19 mouse cellular contexts compared by ENCODE assay signal in the genomic region with DNA sequence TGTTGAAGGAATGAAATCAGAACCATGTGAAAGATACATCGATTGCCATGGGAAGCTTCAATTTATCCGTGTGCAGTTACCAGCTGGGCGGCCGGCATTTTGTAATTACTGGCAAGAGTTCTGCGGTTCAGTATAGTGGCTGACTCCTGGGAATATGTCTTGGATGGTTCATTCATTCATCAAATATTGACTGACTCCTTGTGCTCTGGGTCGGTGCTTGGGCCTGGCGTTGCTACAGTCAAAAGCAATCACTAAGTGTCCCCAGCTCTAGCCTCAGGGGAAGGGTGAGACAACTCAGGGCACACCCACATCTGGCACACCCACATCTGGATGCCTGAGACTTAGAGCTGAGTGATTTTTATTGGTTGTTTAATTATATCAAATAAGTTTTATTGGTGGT. TPM values are rescaled to one million over a fixed set of nuclear protein-coding genes. Genes with fewer than 3 reads are reported as not detected.
DNase-seq lines count a peak whose midpoint lies in the region; ATAC-seq and TF ChIP-seq lines count a peak whose summit lies in the region.
"Had no signal": no experiment of that assay in that cellular context is flagged by ENCODE, and none has a peak within 500 bp of the region (broad histone marks: within the 10 kb centered on the region; RNA-seq: fewer than 3 reads in every experiment).

No protein-coding gene starts in this region.

- H3K27me3 ChIP-seq in heart, postnatal 0 days (ENCODE audit: control insufficient read depth, insufficient read depth, low read length): no peaks in the 10 kb centered on the region
- H3K27me3 ChIP-seq in lung, postnatal 0 days (replicated peaks; ENCODE audit: insufficient read depth, low read length): no peaks in the 10 kb centered on the region
- H3K27me3 ChIP-seq: hindbrain, embryonic 15.5 days; liver, embryonic 13.5 days; midbrain, embryonic 12.5 days; neural tube, embryonic 12.5 days had no signal

- no peak overlapping the region for H3K4me3 ChIP-seq in heart, postnatal 0 days (ENCODE audit: low read depth, low read length)
- H3K4me3 ChIP-seq in lung, postnatal 0 days (ENCODE audit: low read depth, low read length): no peak overlapping the region
- H3K4me3 ChIP-seq: hindbrain, embryonic 15.5 days; layer of hippocampus, adult 2 months; liver, embryonic 13.5 days; midbrain, embryonic 12.5 days; myocyte; neural tube, embryonic 12.5 days had no signal

- peaks cover 33% of the 10 kb centered on the region; the same call in 1 of the 2 replicates for H3K4me1 ChIP-seq in heart, postnatal 0 days (ENCODE audit: control insufficient read depth, insufficient read depth)
- H3K4me1 ChIP-seq in lung, postnatal 0 days (ENCODE audit: insufficient read depth, low read depth, low read length): peaks cover 3% of the 10 kb centered on the region; the same call in 1 of the 2 replicates

- ATAC-seq in heart, postnatal 0 days (ENCODE audit: insufficient read depth, low read depth): no peak
- peak; percentile 35; the same call in 1 of the 2 replicates for ATAC-seq in lung, postnatal 0 days
- ATAC-seq: forebrain, embryonic 14.5 days; inflammation-experienced regulatory T-cells, adult 6 months had no signal

- no peak for TF ChIP-seq EP300 in heart, postnatal 0 days (IDR thresholded peaks at IDR 0.05; ENCODE audit: low read depth)
- TF ChIP-seq EP300 in lung, postnatal 0 days (IDR thresholded peaks at IDR 0.05): no peak

- intact Hi-C loops in gastrocnemius, postnatal 14 days (cut with DNase I; ENCODE audit: low total_unique reads): no loop called here

- WGBS in heart, postnatal 0 days: 69% methylated on average over 7 of the region's 7 CpGs
- 67% methylated on average over 7 of the region's 7 CpGs for WGBS in lung, postnatal 0 days

- H3K36me3 ChIP-seq in heart, postnatal 0 days (replicated peaks; ENCODE audit: control insufficient read depth, insufficient read depth, low read length): peaks cover 41% of the 10 kb centered on the region
- H3K36me3 ChIP-seq in lung, postnatal 0 days (ENCODE audit: insufficient read depth, low read length): peaks cover 30% of the 10 kb centered on the region; the same call in 1 of the 2 replicates

- no peak overlapping the region for H3K9ac ChIP-seq in heart, postnatal 0 days (replicated peaks; ENCODE audit: low read depth, low read length)
- H3K9ac ChIP-seq in lung, postnatal 0 days (replicated peaks; ENCODE audit: low read depth): no peak overlapping the region
- H3K9ac ChIP-seq: hindbrain, embryonic 15.5 days; liver, embryonic 13.5 days; midbrain, embryonic 12.5 days; neural tube, embryonic 12.5 days had no signal

- peak; percentile 14 for DNase-seq in gastrocnemius, postnatal 14 days
- DNase-seq in gastrocnemius, postnatal 10 days: no peak
- DNase-seq in heart, postnatal 0 days (ENCODE audit: low spot score): no peak
- no peak for DNase-seq in heart, adult 9 months (ENCODE audit: low spot score in 2 of 2)
- no peak for DNase-seq in lung, postnatal 0 days (ENCODE audit: low spot score)
- no peak for DNase-seq in lung, postnatal 10 days
- peak; percentile 48 for DNase-seq in fibroblast of lung, adult 2 months (ENCODE audit: low read depth)
- no peak for DNase-seq in urinary bladder, postnatal 4 days (ENCODE audit: low spot score in 2 of 2)
- DNase-seq: cerebellum, adult 11 months; cerebellum, adult 9-10 months; layer of hippocampus, postnatal 36 days had no signal

- peak overlapping the region; percentile 53 for H3K27ac ChIP-seq in heart, postnatal 0 days (ENCODE audit: low read depth)
- H3K27ac ChIP-seq in lung, postnatal 0 days (ENCODE audit: low read length): no peak overlapping the region
- H3K27ac ChIP-seq: hindbrain, embryonic 15.5 days; layer of hippocampus, adult 2 months; liver, embryonic 13.5 days; midbrain, embryonic 12.5 days; neural tube, embryonic 12.5 days had no signal

- no peaks in the 10 kb centered on the region for H3K9me3 ChIP-seq in heart, postnatal 0 days (replicated peaks; ENCODE audit: control insufficient read depth, low read length)
- H3K9me3 ChIP-seq in lung, postnatal 0 days (ENCODE audit: low read length): no peaks in the 10 kb centered on the region
- H3K9me3 ChIP-seq: hindbrain, embryonic 15.5 days; liver, embryonic 13.5 days; midbrain, embryonic 12.5 days; neural tube, embryonic 12.5 days had no signal

- no peak for TF ChIP-seq CTCF in heart, postnatal 0 days (IDR thresholded peaks at IDR 0.05; ENCODE audit: low read depth)
- TF ChIP-seq CTCF in lung, postnatal 0 days (IDR thresholded peaks at IDR 0.05): no peak

- H3K4me2 ChIP-seq in heart, postnatal 0 days (ENCODE audit: low read depth, low read length): no peak overlapping the region
- no peak overlapping the region for H3K4me2 ChIP-seq in lung, postnatal 0 days (replicated peaks; ENCODE audit: low read depth, low read length)
- H3K4me2 ChIP-seq: hindbrain, embryonic 15.5 days; liver, embryonic 13.5 days; midbrain, embryonic 12.5 days; neural tube, embryonic 12.5 days had no signal

RNA-seq across cellular contexts. Expression of a gene that starts 13.2 kb away (rescaled TPM):
- total RNA-seq in gastrocnemius, postnatal 14 days (2021): 1,000 to 10,000 TPM; 1,133 to 1,268 TPM
- 1,000 to 10,000 TPM; 1,018 to 1,167 TPM for total RNA-seq in gastrocnemius, postnatal 10 days (2021)
- 478 and 528 TPM in 2 replicates for total RNA-seq in heart, postnatal 0 days (2014; rRNA removed; ENCODE audit: low replicate concordance)
- 627 and 646 TPM in 2 replicates for polyA plus RNA-seq in heart, postnatal 0 days (2015; fragmentation: Nextera tagmentation; extraction: Ambion mirVana)
- polyA plus RNA-seq in lung, postnatal 0 days (2015; fragmentation: Nextera tagmentation; extraction: Ambion mirVana): 127 and 140 TPM in 2 replicates

RNA-seq across cellular contexts. Expression of a gene that starts 22.4 kb away (rescaled TPM):
- total RNA-seq in gastrocnemius, postnatal 14 days (2021): 10 to 100 TPM; 57.9 to 62.0 TPM
- 10 to 100 TPM; 76.7 to 83.4 TPM for total RNA-seq in gastrocnemius, postnatal 10 days (2021)
- total RNA-seq in heart, postnatal 0 days (2014; rRNA removed; ENCODE audit: low replicate concordance): 149 and 200 TPM in 2 replicates
- polyA plus RNA-seq in heart, postnatal 0 days (2015; fragmentation: Nextera tagmentation; extraction: Ambion mirVana): 133 and 134 TPM in 2 replicates
- polyA plus RNA-seq in lung, postnatal 0 days (2015; fragmentation: Nextera tagmentation; extraction: Ambion mirVana): 151 and 155 TPM in 2 replicates

Comparison
In these comparisons a context has a peak if more than half of its experiments do, and no peak if none do; other contexts are left out.
1. DNase-seq: peak in gastrocnemius, postnatal 14 days (single experiment) and fibroblast of lung, adult 2 months (single experiment); none in gastrocnemius, postnatal 10 days (single experiment), heart, postnatal 0 days (single experiment), heart, adult 9 months (0 of 2), lung, postnatal 0 days (single experiment), lung, postnatal 10 days (single experiment) and urinary bladder, postnatal 4 days (0 of 2).